Mouse (Mus musculus): Measurements from ENCODE around the gene Olfr1333. TPM values are rescaled to one million over a fixed set of nuclear protein-coding genes. Genes with fewer than 3 reads are reported as not detected.
"Not testable (repeated sequence)": the region's sequence is repeated elsewhere in the genome, so short reads cannot be mapped to it uniquely, and the experiment has no call there.

Gene Olfr1333
- not detected for total RNA-seq (2021)
- long read RNA-seq, experiment 1, result 0 reads
- long read RNA-seq, experiment 2, result 0 reads

GRCm38 (mm10) chr4:118836179-118836578 lies at the start of gene Olfr1333:
TSS of gene Olfr1333 (minus strand) at chr4:118836279.
- DNase-seq, result no peak

GRCm38 (mm10) chr4:118867566-118867965 lies 31.5 kb upstream of the Olfr1333 start:
- no peak for DNase-seq

GRCm38 (mm10) chr4:118864349-118864748 lies 28.3 kb upstream of the Olfr1333 start, which contains the start of gene Olfr1331:
TSS of gene Olfr1331 (plus strand) at chr4:118864649.
- DNase-seq, result no peak

- DNase-seq, result peak; percentile 13
These were observed 26.6 kb upstream of the Olfr1333 start for GRCm38 (mm10) chr4:118862704-118863103.

GRCm38 (mm10) chr4:118861791-118862190 lies 25.7 kb upstream of the Olfr1333 start:
- DNase-seq, result no peak

GRCm38 (mm10) chr4:118818921-118819320 lies 17.2 kb downstream of the Olfr1333 start:
- DNase-seq, result no peak

- no peak for DNase-seq
These were observed 26.2 kb downstream of the Olfr1333 start, which contains the start of gene Olfr1335 for GRCm38 (mm10) chr4:118809844-118810243. TSS of gene Olfr1335 (minus strand) at chr4:118809944.

GRCm38 (mm10) chr4:118792796-118793195 lies 43.3 kb downstream of the Olfr1333 start:
- not testable (repeated sequence) for DNase-seq

- DNase-seq, result no peak
These were observed 53.6 kb downstream of the Olfr1333 start, which contains the start of gene Olfr1337 for GRCm38 (mm10) chr4:118782486-118782885. TSS of gene Olfr1337 (minus strand) at chr4:118782586.

Other genes starting within 250 kb of the Olfr1333 start
- gene Cfap57, start 215.5 kb downstream of the Olfr1333 start, total RNA-seq (2021), result not detected
- gene Ebna1bp2, start 215.5 kb downstream of the Olfr1333 start, total RNA-seq (2021), result 10 to 100 TPM; 43.3 to 47.1 TPM
- gene Olfr62, start 177.3 kb downstream of the Olfr1333 start, total RNA-seq (2021), result not detected
- not detected for gene Olfr1342, start 143.5 kb downstream of the Olfr1333 start, total RNA-seq (2021)
- not detected for gene Olfr1341, start 132.8 kb downstream of the Olfr1333 start, total RNA-seq (2021)
- gene Olfr1340, start 116.1 kb downstream of the Olfr1333 start, total RNA-seq (2021), result not detected
- not detected for gene Olfr1339, start 104.1 kb downstream of the Olfr1333 start, total RNA-seq (2021)
- gene Olfr1338, start 77.5 kb downstream of the Olfr1333 start, total RNA-seq (2021), result not detected
- gene Olfr1337, start 53.7 kb downstream of the Olfr1333 start, total RNA-seq (2021), result not detected
- not detected for gene Olfr1335, start 26.3 kb downstream of the Olfr1333 start, total RNA-seq (2021)
- gene Olfr1331, start 28.4 kb upstream of the Olfr1333 start, total RNA-seq (2021), result not detected
- gene Olfr1330, start 52.3 kb upstream of the Olfr1333 start, total RNA-seq (2021), result not detected
- gene Olfr1329, start 81.2 kb upstream of the Olfr1333 start, total RNA-seq (2021), result not detected
- gene Olfr1328, start 102.3 kb upstream of the Olfr1333 start, total RNA-seq (2021), result not detected
- under 1 TPM in 1 of 2 experiments, not detected in 1; 0.16 TPM for gene Lao1, start 125.3 kb upstream of the Olfr1333 start, total RNA-seq (2021)